Mouse (Mus musculus) CH12.LX (cell line): ENCODE results near the gene Amy2a2.
"Not testable (repeated sequence)": the region's sequence is repeated elsewhere in the genome, so short reads cannot be mapped to it uniquely, and the experiment has no call there.

ENCODE experiments used
- CTCF ChIP-seq, 2 experiments: IDR thresholded peaks in 1 of 2; conservative IDR thresholded peaks in 1 of 2; 2 replicates each; pipeline ENCODE4 v1.5.1; 2011 to 2012; ENCODE audit warnings: low read depth in 2 of 2, low read length in 2 of 2, improper control_type of control experiment in 1 of 2, inconsistent platforms in 1 of 2, mild to moderate bottlenecking in 1 of 2, moderate library complexity in 1 of 2
- SIN3A ChIP-seq: IDR thresholded peaks from 2 replicates; pipeline ENCODE4 v1.6.1; 2012; ENCODE audit warnings: low read length, improper control_type of control experiment, inconsistent platforms
- USF1 ChIP-seq: IDR thresholded peaks from 2 replicates; pipeline ENCODE4 v1.6.1; 2014; ENCODE audit warnings: low read depth, mild to moderate bottlenecking, inconsistent platforms, low read length, improper control_type of control experiment

DNA sequence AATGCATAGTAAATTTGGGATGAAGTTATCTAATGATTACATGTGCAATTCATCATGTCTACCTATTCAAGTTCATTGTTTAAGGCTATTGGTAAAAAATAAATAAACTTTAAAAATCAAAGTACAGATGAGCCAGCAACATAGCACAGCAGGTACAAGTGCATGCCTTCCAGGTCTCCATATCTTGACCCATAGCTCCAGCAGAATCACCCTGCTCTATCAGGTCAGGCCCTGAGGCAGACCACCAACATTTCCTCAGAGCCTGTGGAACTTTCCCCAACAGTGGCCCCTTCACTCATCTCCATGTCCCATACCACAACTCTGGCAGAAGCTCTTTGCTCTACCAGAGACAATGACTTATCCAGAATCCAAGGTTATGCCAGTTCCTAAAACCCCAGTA lies 11.0 kb downstream of the Amy2a2 start:
- TF ChIP-seq USF1; CTCF (conservative IDR thresholded peaks at IDR 0.05 in 1 of 2, IDR thresholded peaks at IDR 0.05 in 1 of 2; ENCODE audit: low read depth in 2 of 2, low read length in 2 of 2); SIN3A: not testable (repeated sequence)
